8 mouse cellular contexts compared by ENCODE assay signal in genomic region chr7:16296766-16297390, GRCm38 (mm10). TPM values are rescaled to one million over a fixed set of nuclear protein-coding genes. Genes with fewer than 3 reads are reported as not detected.
DNase-seq lines count a peak whose midpoint lies in the region; ATAC-seq lines count a peak whose summit lies in the region.

No protein-coding gene starts in this region.

- intact Hi-C loops in left cerebral cortex, postnatal 25 days (cut with DNase I), result loop anchor here (10.0 kb wide), 1 partner anchor 318 kb away; the partner anchor contains the start of gene Arhgap35

- ATAC-seq in activated CD4-positive, CD25-positive, alpha-beta regulatory T cell, adult 4 months, result peak; percentile 52
- peak; percentile 37 for ATAC-seq in common myeloid progenitor, adult 5-6 weeks (replicated peaks; ENCODE audit: low read depth, poor library complexity, severe bottlenecking)

- DNase-seq in gastrocnemius, adult 8-10 months (ENCODE audit: low spot score in 2 of 2), result peak; percentile 85 to 86
- DNase-seq in induced T-regulatory cell, adult 2 months (ENCODE audit: low read depth), result peak; percentile 98
- DNase-seq in left cerebral cortex, postnatal 25 days (ENCODE audit: low spot score in 2 of 2), result peak; percentile 77 to 80
- peak; percentile 82 for DNase-seq in mesoderm, embryonic 11.5 days (ENCODE audit: low read depth, low spot score)
- peak; percentile 76 for DNase-seq in right cerebral cortex, postnatal 25 days
- DNase-seq in yolk sac, embryonic 10.5 days (ENCODE audit: low spot score), result peak; percentile 91

RNA-seq across cellular contexts. Expression of gene Ccdc9, which starts 10.3 kb away (rescaled TPM):
- 10 to 100 TPM; 11.1 to 11.2 TPM for polyA plus RNA-seq in activated CD4-positive, CD25-positive, alpha-beta regulatory T cell, adult 4 months (2017; shearing (Covaris generic))
- total RNA-seq in common myeloid progenitor, adult 5-6 weeks (2017), result 53.6 and 123 TPM in 2 replicates
- total RNA-seq in gastrocnemius, adult 8-10 months (2022), result 10 to 100 TPM; 28.4 to 37.4 (median 32.2) TPM
- total RNA-seq in left cerebral cortex, postnatal 25 days (2021), result 10 to 100 TPM; 81.6 to 86.9 TPM

RNA-seq across cellular contexts. Expression of gene Bbc3, which starts 11.3 kb away (rescaled TPM):
- polyA plus RNA-seq in activated CD4-positive, CD25-positive, alpha-beta regulatory T cell, adult 4 months (2017; shearing (Covaris generic)), result 1 to 10 TPM in 1 of 2 experiments, under 1 TPM in 1; 0.43 to 1.5 TPM
- 1.4 and 2.5 TPM in 2 replicates for total RNA-seq in common myeloid progenitor, adult 5-6 weeks (2017)
- total RNA-seq in gastrocnemius, adult 8-10 months (2022), result 1 to 10 TPM; 1.4 to 2.1 (median 1.5) TPM
- total RNA-seq in left cerebral cortex, postnatal 25 days (2021), result 10 to 100 TPM in 1 of 2 experiments, 1 to 10 TPM in 1; 9.2 to 10.9 TPM

RNA-seq across cellular contexts. Expression of gene Inafm1, which starts 23.5 kb away (rescaled TPM):
- 1 to 10 TPM; 1.8 to 2.8 TPM for polyA plus RNA-seq in activated CD4-positive, CD25-positive, alpha-beta regulatory T cell, adult 4 months (2017; shearing (Covaris generic))
- 15.1 and 18.0 TPM in 2 replicates for total RNA-seq in common myeloid progenitor, adult 5-6 weeks (2017)
- total RNA-seq in gastrocnemius, adult 8-10 months (2022), result 10 to 100 TPM; 13.6 to 19.4 (median 15.8) TPM
- 10 to 100 TPM; 32.5 to 34.8 TPM for total RNA-seq in left cerebral cortex, postnatal 25 days (2021)

RNA-seq across cellular contexts. Expression of gene C5ar1, which starts 37.5 kb away (rescaled TPM):
- polyA plus RNA-seq in activated CD4-positive, CD25-positive, alpha-beta regulatory T cell, adult 4 months (2017; shearing (Covaris generic)), result not detected
- total RNA-seq in common myeloid progenitor, adult 5-6 weeks (2017), result 0.55 TPM in 1 of 2 replicates, not detected in the other
- total RNA-seq in gastrocnemius, adult 8-10 months (2022), result 1 to 10 TPM in 2 of 4 experiments, under 1 TPM in 2; 0.44 to 1.4 (median 0.92) TPM
- 1 to 10 TPM in 1 of 2 experiments, under 1 TPM in 1; 0.78 to 2.2 TPM for total RNA-seq in left cerebral cortex, postnatal 25 days (2021)

RNA-seq across cellular contexts. Expression of gene C5ar2, which starts 52.9 kb away (rescaled TPM):
- polyA plus RNA-seq in activated CD4-positive, CD25-positive, alpha-beta regulatory T cell, adult 4 months (2017; shearing (Covaris generic)), result not detected
- 1.1 and 3.1 TPM in 2 replicates for total RNA-seq in common myeloid progenitor, adult 5-6 weeks (2017)
- under 1 TPM; 0.19 to 0.25 (median 0.23) TPM for total RNA-seq in gastrocnemius, adult 8-10 months (2022)
- total RNA-seq in left cerebral cortex, postnatal 25 days (2021), result under 1 TPM; 0.71 to 0.87 TPM

Comparison
In these comparisons a context has a peak if more than half of its experiments do, and no peak if none do; other contexts are left out.
1. Peak in every context shown above with its lines: DNase-seq and ATAC-seq.